Mouse (Mus musculus): ENCODE results near the gene Irf4.

The Irf4 gene

GRCm38 (mm10) chr13:30801886-30802285, 52.9 kb downstream of the Irf4 start:
- DNase-seq (ENCODE audit: low read depth, low spot score): no peak

- no peak for DNase-seq (ENCODE audit: low read depth, low spot score)
Observed at GRCm38 (mm10) chr13:30802336-30802955, 53.4 kb downstream of the Irf4 start.

- DNase-seq (ENCODE audit: low read depth, low spot score): no peak
Observed at GRCm38 (mm10) chr13:30809240-30809639, 60.2 kb downstream of the Irf4 start.

GRCm38 (mm10) chr13:30813464-30813863, 64.4 kb downstream of the Irf4 start:
- DNase-seq (ENCODE audit: low read depth, low spot score): no peak

GRCm38 (mm10) chr13:30814256-30814655, 65.2 kb downstream of the Irf4 start:
- no peak for DNase-seq (ENCODE audit: low read depth, low spot score)

All from telencephalon, adult 2 months (tissue).